23 mouse cellular contexts compared by ENCODE assay signal in genomic region chr2:140621730-140622337, GRCm38 (mm10).
"Had no signal": no experiment of that assay in that cellular context is flagged by ENCODE, and none has a peak within 500 bp of the region (broad histone marks: within the 10 kb centered on the region; RNA-seq: fewer than 3 reads in every experiment).

No protein-coding gene starts in this region.

- DNase-seq: gastrocnemius, postnatal 14 days; gastrocnemius, postnatal 36 days; heart, adult 11 months; heart, adult 2 months; heart, postnatal 14 days; heart, postnatal 36 days; kidney, adult 11 months; kidney, adult 2 months; kidney, postnatal 14 days; kidney, postnatal 36 days; layer of hippocampus, adult 9-11 months; layer of hippocampus, postnatal 36 days; liver had no signal

- H3K4me3 ChIP-seq: heart, adult 2 months; heart, embryonic 13.5 days; heart, embryonic 15.5 days; hindbrain, embryonic 13.5 days; hindbrain, embryonic 15.5 days; limb, embryonic 10.5 days; limb, embryonic 12.5 days had no signal

- ATAC-seq: hindbrain, postnatal 0 days; intestine, embryonic 16.5 days had no signal

- H3K27ac ChIP-seq: heart, adult 2 months; heart, embryonic 13.5 days; heart, embryonic 15.5 days; hindbrain, embryonic 13.5 days; hindbrain, embryonic 15.5 days; hindbrain, postnatal 0 days; kidney, postnatal 0 days; limb, embryonic 10.5 days; limb, embryonic 12.5 days had no signal

- H3K9me3 ChIP-seq: heart, embryonic 13.5 days; heart, embryonic 15.5 days; hindbrain, embryonic 13.5 days; hindbrain, embryonic 15.5 days; limb, embryonic 10.5 days; limb, embryonic 12.5 days had no signal

- H3K27me3 ChIP-seq: heart, embryonic 13.5 days; heart, embryonic 15.5 days; hindbrain, embryonic 13.5 days; hindbrain, embryonic 15.5 days; limb, embryonic 12.5 days had no signal

- H3K36me3 ChIP-seq: heart, embryonic 13.5 days; heart, embryonic 15.5 days; hindbrain, embryonic 13.5 days; hindbrain, embryonic 15.5 days; limb, embryonic 10.5 days; limb, embryonic 12.5 days had no signal

- H3K4me2 ChIP-seq: heart, embryonic 11.5 days; heart, embryonic 13.5 days; heart, embryonic 15.5 days; hindbrain, embryonic 13.5 days; hindbrain, embryonic 15.5 days; limb, embryonic 12.5 days had no signal

- H3K4me1 ChIP-seq: heart, embryonic 13.5 days; heart, embryonic 15.5 days; hindbrain, embryonic 13.5 days; hindbrain, embryonic 15.5 days; limb, embryonic 10.5 days; limb, embryonic 12.5 days had no signal

- H3K9ac ChIP-seq: heart, embryonic 13.5 days; heart, embryonic 15.5 days; hindbrain, embryonic 13.5 days; hindbrain, embryonic 15.5 days; limb, embryonic 12.5 days had no signal
